Mouse (Mus musculus): ENCODE data around the gene Fam186b.

The Fam186b gene

GRCm38 (mm10) chr15:99319411-99319871, 23.8 kb upstream of the Fam186b start:
- DNase-seq: peak; percentile 56 to 57

- DNase-seq: peak; percentile 59 to 71
Measured at GRCm38 (mm10) chr15:99318861-99319410, 23.2 kb upstream of the Fam186b start.

GRCm38 (mm10) chr15:99318071-99318470, 22.4 kb upstream of the Fam186b start:
- no peak for DNase-seq

GRCm38 (mm10) chr15:99317267-99317651, 21.6 kb upstream of the Fam186b start:
- DNase-seq: no peak

- peak; percentile 89 to 92 for DNase-seq
Measured at GRCm38 (mm10) chr15:99316314-99317266, 20.9 kb upstream of the Fam186b start.

- no peak for DNase-seq
Measured at GRCm38 (mm10) chr15:99314891-99315290, 19.2 kb upstream of the Fam186b start.

GRCm38 (mm10) chr15:99310617-99311016, 14.9 kb upstream of the Fam186b start:
- DNase-seq: no peak

- no peak for DNase-seq
Measured at GRCm38 (mm10) chr15:99309549-99309948, 13.9 kb upstream of the Fam186b start.

- DNase-seq: no peak
Measured at GRCm38 (mm10) chr15:99307476-99307875, 11.8 kb upstream of the Fam186b start.

- DNase-seq: peak; percentile 42 to 51
Measured at GRCm38 (mm10) chr15:99296213-99296612, 525 bp upstream of the Fam186b start.

GRCm38 (mm10) chr15:99294813-99295374, 794 bp downstream of the Fam186b start, which contains the start of gene Prpf40b:
Prpf40b (plus strand) TSS chr15:99295087.
- peak; percentile 97 to 98 for DNase-seq

- no peak for DNase-seq
Measured at GRCm38 (mm10) chr15:99294287-99294686, 1.4 kb downstream of the Fam186b start.

- no peak for DNase-seq
Measured at GRCm38 (mm10) chr15:99290586-99290985, 5.1 kb downstream of the Fam186b start.

GRCm38 (mm10) chr15:99285189-99285535, 10.5 kb downstream of the Fam186b start:
- no peak for DNase-seq

- DNase-seq: no peak
Measured at GRCm38 (mm10) chr15:99284527-99285188, 11.0 kb downstream of the Fam186b start.

- no peak for DNase-seq
Measured at GRCm38 (mm10) chr15:99283456-99283855, 12.2 kb downstream of the Fam186b start.

GRCm38 (mm10) chr15:99278271-99278670, 17.4 kb downstream of the Fam186b start:
- DNase-seq: peak; percentile 48 to 62

- no peak for DNase-seq
Measured at GRCm38 (mm10) chr15:99276095-99276494, 19.6 kb downstream of the Fam186b start.

- DNase-seq: peak; percentile 87 to 92
Measured at GRCm38 (mm10) chr15:99265679-99266078, 30.0 kb downstream of the Fam186b start.

- DNase-seq: no peak
Measured at GRCm38 (mm10) chr15:99264363-99264762, 31.3 kb downstream of the Fam186b start.

- DNase-seq: no peak
Measured at GRCm38 (mm10) chr15:99262702-99263101, 33.0 kb downstream of the Fam186b start.

- peak; percentile 59 to 73 for DNase-seq
Measured at GRCm38 (mm10) chr15:99259730-99260252, 35.9 kb downstream of the Fam186b start.
